Mouse (Mus musculus): ENCODE data around the gene Rragc.
"Not testable (repeated sequence)": the region's sequence is repeated elsewhere in the genome, so short reads cannot be mapped to it uniquely, and the experiment has no call there.

The Rragc gene

DNA sequence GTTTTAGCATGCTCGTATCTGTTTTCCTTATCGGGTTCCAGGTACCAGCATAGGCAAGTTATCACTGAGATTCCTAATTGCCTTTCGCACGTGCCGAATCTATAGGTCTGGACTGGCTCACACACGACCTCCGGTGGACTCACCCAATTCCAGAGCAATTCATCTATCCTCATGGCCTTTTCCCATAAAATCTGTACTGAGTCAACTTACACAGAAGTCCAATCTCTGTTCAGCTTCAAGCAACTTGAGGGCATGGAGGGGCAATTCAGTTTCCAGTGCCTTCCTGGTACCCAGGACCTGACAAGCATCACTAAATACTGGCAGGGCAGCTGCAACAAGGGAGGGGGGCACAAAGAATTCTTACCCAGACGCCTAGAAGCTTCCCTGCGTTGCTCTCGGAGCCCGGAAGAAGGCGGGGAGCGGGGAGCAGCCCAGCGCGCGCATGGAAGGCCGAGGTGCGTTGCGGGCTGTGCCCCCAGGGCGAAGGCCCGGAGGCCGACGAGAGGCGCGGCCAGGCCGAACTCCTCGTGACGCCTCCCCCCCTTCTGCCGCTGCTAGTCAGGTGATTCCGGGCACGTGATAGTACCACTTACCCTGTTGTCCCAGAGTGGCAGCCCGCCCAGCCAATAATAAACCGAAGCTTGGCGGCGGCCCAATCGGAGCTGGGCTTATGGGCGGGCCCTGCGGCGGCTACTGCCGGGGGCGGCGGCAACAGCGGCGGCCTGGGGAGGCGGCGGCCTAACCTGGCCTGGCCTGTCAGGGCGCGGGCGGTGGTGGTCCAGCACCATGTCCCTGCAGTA lies at the start of gene Rragc:
Rragc (plus strand) TSS at position 699 of the 800 bp plus-strand sequence.
- in situ Hi-C loops (cut with MseI, MboI) = no loop called here

DNA sequence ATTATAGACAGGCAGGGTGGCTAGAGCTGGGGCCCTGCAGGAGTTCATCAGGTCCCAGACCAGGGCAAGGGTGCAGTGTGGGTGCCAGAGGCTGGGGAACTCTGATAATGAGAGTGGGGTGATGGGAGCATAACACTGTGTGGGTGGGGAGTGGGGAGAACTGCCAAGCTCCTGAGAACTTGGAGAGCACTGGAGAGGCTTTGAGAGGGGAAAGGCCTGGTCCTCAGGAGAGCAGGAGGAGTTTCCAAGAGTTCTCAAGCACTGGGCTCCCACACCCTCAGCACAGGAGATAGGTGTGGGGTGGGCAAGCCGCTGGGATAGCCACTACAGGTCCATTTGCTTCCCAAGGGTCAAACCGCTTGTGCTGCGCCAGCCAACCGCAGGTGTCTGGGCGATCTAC lies 23.5 kb upstream of the Rragc start:
- in situ Hi-C loops (cut with MseI, MboI) = loop anchor here in 1 of 2 experiments (10.0 kb wide), 1 partner anchor 139 kb away; the partner anchor contains the start of gene Akirin1

DNA sequence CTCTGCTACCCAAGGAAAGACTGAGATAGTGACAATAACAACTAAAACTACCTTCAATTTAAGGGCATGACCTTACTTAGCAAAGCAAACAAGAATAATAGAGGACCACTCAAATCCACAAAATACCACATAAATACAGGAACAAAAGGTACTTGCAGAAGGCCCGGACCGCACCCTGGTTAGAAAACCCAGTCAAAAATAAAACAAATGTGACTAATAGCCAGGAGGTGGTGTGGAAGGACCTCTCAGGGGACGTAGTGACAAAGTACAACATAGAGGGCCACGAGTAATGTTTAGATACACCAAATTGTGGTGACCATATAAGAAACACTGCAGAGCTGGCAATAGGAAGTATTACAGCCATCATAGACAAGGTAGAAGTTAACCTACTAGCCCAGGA lies 23.0 kb upstream of the Rragc start:
- in situ Hi-C loops (cut with MseI, MboI) = loop anchor here in 1 of 2 experiments (10.0 kb wide), 1 partner anchor 139 kb away; the partner anchor contains the start of gene Akirin1

DNA sequence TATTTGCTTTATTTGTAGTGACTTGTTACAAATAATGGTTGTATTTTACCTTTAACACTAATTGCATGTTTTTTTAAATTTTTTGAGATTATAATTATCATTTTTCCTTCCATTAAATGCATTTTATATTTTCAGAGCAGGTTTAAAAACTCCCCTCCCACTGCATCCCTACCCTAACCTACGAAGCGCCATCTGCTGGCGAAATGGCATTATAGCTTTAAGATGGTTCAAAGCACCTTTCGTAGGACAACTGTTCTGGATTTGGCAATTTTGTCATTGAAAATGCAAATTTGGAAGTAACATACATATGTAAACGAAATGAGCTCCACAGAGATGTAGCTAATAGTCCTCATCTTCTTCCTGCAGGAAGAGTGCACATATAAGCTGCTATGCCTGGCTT lies 18.6 kb upstream of the Rragc start:
- in situ Hi-C loops (cut with MseI, MboI) = loop anchor here (5.0 to 10.0 kb wide), 2 partner anchors 76 to 144 kb away; partner anchors contain the start of gene Akirin1 (in 1 of the 2)

DNA sequence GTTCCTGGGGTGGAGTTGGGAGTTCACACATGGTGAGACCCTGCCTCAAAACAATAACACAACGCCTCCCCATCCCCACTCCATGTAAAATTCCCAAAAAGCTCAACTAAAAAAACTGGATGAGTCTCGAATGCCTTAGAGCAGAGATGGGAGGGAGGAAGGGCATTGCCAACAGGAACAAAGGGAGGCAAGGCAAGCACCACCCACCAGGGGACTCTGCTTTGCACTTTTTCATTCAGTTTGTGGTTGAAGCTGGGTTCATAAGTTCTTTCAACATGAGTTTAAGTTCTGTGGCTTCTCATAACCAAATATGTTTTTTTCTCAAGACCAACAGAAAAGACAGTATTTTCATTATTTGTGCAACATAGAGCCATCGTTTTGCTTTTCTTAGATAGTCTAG lies 13.8 kb upstream of the Rragc start:
- in situ Hi-C loops (cut with MseI, MboI) = no loop called here

DNA sequence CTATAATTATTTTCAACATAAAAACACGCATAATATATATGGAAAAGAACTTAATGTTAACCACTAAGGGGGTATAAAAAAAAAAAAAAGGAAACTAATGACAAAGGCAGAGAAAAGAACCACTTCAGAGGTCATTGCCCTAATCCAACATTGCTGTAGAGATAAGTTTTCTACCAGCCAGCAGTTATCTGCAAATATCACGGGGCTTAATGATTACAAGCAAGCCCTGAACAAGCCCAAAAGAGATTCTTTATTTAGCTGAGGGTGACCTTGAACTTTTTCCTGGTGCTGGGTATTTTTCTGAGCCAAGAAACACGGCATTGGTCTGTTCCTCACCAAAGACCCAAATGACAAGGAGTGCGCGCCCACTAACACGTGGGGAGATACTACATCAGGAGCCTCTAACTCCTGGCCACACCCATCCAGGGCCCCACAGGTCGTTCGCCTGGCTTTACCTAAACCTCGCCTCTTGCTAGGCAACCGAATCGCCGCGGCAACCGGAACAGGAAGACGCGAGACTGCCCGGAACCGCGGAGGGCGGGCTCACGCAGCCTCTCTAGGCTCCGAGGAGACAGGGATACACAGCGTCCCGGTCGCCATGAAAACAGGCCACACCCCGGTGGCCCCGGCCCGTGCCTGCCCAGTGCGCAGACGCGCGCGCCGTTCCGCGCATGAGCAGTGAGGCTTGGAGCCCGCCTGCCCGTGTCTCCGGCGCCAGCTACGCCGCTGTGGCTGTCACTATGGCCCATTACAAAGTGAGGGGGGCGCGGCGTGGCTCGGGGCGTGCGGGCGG lies 12.7 kb upstream of the Rragc start, which contains the start of gene Mycbp:
Mycbp (plus strand) TSS at position 500 of the 793 bp plus-strand sequence.
- in situ Hi-C loops (cut with MseI, MboI) = no loop called here

DNA sequence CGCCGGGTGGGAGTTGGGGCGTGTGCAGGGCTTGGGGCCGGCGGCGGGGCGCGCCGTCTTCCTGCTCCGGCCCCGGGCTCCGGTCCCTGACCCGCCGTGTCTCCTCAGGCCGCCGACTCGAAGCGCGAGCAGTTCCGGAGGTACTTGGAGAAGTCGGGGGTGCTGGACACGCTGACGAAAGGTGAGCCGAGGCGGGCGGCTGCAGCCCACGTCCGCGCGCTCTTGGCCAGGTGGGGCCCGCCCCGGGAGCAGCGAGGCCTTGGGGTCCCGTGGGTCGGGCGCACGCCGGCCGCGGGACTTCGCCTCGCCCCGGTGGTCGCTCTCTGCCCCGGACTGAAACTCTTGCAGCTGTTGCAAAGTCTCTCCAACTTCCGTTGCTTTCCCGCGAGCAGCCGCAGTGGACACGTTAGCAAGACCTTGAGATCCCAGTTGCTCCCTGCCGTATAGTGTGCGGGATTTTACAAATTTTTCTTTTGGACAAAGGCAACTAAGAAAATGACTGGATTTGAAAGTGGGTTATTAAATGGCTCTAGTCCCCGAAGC lies 12.0 kb upstream of the Rragc start:
- in situ Hi-C loops (cut with MseI, MboI) = no loop called here

DNA sequence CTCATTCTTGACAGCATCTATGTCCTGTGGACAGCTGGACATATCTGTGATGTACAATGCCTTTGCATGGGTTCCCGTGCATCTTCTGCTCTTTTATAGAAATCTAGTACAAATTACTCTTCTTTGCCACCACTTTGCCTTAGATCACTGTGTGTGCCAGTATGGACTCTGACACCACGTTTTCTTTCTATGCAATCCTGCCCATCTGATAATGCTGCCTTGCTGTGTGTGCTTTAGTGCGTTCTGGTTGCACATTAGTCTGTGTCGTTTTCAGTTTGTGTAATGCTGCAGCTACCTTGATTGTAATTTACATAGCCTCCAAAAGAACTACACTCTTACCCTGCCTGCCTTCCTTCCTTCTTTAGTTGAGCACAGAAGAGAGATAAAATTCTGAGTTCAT lies 5.7 kb upstream of the Rragc start:
- in situ Hi-C loops (cut with MseI, MboI) = no loop called here

DNA sequence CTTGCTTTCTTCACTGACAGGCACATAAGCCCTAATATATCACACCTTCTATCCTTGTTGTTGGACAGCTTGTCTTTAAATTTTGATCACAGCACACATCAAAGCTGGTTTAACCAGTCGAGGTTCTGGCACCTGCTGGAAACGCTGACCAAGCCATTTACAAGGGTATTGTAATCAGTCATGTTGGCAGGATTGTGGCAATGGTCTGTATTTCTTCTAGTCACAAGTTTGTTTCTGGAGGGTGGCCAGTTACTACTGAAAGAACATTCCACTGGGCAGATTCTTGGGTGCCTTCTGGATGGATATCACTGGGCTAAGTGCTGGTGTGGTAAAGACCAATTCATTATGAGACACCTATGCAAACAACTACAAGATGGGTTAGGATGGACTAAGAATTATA lies 4.8 kb upstream of the Rragc start:
- in situ Hi-C loops (cut with MseI, MboI) = no loop called here

DNA sequence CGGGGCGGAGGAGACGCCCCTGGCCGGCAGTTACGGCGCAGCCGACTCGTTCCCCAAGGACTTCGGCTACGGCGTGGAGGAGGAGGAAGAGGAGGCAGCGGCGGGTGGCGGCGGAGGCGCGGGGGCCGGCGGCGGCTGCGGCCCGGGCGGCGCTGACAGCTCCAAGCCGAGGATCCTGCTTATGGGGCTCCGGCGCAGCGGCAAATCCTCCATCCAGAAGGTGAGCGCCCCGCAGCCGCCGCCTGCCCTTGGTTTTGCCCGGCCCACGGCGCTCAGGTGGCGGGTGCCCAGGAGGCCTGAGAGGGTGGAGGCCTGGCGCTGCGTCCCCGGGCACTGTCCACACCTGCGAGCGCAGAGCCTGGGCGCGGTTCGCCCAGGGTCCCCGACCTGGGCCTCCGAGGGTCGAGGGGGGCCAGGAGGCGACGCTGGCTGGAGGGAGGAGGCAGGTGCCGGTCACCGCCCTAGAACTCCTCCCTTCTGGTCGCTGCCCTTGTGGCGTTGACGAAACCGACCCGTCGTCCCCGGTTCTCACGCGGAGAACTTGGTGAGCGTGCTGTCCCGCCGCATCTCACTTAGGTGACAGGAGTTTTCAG lies 398 bp downstream of the Rragc start, which contains the start of gene 4930535I16Rik:
4930535I16Rik (minus strand) TSS at position 475 of the 593 bp plus-strand sequence.
- in situ Hi-C loops (cut with MseI, MboI) = no loop called here

DNA sequence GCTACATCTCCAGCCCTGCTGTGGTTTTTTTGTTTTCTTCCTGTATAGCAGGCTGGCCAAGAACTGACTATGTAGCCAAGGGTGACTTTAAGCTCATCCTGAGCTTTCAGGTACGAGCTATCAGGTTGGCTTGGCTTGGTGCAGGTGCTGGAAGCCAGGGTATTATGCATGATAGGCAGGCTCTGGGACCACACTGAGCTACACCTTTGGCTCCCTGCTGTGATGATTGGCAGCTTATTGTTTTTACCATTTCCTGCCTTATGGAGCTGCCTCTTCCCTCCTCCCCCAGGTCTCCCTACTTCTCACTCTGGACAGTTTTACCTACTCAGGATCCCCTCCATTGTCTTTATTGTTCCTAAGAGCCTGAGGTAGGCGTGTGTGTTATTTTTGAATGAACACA lies 1.6 kb downstream of the Rragc start:
- in situ Hi-C loops (cut with MseI, MboI) = no loop called here

DNA sequence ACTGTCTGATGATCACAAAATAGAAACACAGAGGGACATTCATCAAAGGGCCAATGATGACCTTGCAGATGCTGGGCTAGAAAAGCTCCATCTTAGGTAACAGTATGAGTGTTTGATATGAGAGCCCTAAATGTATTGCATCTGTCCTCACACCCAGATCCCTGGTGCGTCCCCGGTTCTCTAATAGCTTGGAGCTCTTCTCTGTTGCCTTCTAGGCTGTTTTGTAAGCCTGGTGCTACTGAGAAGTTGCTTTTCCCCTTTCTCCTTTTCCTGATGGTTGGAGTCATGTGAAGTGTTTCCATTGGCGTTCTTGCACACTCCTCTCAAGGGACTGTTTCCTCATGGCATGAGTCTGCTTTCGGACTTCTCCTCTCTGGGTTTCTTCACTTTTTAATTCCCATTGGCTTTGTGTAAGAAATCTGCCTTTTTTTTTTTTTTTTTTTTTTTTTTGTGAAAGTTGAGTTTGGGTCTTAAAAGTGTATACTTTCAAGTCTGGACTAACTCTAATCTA lies 3.9 kb downstream of the Rragc start:
- in situ Hi-C loops (cut with MseI, MboI) = no loop called here

DNA sequence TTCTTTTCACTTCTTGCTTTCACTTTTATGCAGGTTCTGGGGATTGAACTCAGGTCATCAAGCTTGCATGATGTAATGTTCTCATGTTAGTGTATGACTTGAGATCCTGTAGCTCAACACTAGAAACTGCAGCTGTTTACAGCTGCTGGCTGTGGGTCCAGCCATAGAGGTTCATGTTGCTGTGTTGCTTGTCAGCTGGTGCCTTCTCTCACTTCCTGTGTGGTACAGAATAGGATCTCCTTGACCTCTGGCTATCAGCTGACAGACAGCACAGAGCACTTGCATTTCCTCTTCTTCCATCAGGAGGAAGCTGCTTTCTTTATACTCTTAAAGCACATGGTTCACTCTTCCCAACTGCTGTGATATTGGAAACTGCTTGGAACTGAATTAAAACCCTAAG lies 10.7 kb downstream of the Rragc start:
- in situ Hi-C loops (cut with MseI, MboI) = no loop called here

DNA sequence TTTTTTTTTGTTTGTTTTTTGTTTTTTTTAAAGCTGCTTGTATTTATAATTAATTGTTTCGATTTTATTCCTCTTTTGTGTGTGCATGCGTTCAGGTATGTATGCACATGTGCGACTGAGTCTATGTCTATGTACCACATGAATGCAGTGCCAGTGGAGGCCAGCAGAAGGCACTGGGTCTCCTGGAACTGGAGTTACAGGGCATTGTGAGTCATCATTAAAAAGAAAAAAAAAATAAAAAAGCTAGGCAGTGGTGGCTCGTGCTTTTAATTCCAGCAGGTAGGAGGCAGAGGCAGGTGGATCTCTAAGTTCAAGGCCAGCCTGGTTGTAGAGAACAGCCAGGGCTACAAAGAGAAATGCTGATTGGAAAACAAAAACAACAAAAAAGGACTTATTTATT lies 12.7 kb downstream of the Rragc start:
- in situ Hi-C loops (cut with MseI, MboI) = loop anchor here in 1 of 2 experiments (10.0 kb wide), 1 partner anchor 745 kb away; no protein-coding TSS in a partner anchor

DNA sequence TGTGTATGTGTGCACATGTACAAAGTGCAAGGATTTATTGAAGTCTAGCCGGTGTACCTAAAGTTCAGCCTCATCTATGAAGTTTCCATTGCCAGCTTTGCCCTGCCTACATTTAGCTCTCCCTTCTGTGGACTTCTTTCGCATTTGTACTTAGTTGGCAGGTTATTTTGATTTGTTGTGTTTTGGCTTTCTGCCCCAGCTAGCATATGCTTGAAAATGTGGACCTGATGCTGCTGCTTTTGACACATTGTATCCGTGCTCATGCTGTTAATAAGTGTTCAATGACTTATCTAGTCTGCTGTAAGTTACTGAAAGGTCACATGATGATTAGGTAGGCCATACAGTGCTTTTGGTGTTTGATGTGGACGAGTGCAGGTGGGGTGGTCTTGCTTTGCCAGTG lies 17.1 kb downstream of the Rragc start:
- in situ Hi-C loops (cut with MseI, MboI) = loop anchor here in 1 of 2 experiments (10.0 kb wide), 1 partner anchor 740 kb away; no protein-coding TSS in a partner anchor

DNA sequence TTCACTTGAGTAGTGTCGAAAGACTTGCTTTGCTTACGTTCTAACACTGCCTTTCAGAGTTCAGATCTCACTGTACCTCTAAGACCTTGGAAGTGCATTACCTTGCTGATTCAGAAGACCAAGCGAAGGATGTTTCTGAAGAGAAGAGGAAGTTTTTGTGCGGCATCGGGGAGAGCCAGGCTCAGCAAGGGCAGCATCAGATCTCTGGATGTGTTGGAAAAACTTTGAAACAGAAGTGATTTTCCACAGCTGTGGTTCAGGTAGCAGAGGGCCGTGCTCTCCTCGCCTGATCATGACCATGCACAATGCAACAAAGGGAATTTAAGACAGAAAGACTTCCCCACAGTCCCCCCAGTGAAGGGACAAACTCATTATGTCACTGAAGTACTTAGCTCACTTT lies 18.8 kb downstream of the Rragc start:
- in situ Hi-C loops (cut with MseI, MboI) = loop anchor here in 1 of 2 experiments (10.0 kb wide), 1 partner anchor 739 kb away; no protein-coding TSS in a partner anchor

DNA sequence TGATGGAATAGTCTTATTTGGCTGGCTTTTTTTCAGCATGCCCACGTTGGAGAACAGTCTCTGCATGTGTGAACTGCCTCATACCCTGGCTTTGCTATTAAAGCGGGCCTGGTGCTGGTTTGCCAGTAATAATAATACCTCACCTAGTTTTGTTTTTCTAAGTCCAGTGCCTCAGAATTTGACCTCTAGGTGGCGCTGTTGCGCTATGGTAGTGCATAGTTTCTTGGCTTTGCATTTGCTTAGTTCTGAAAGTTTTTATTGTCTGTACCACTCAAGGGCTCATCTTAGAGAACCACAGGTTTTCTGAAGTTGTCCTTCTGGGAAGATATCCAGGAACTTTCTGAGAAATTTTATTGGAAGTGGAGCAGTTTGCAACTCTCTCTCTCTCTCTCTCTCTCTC lies 22.6 kb downstream of the Rragc start:
- in situ Hi-C loops (cut with MseI, MboI) = loop anchor here in 1 of 2 experiments (10.0 kb wide), 1 partner anchor 735 kb away; no protein-coding TSS in a partner anchor

DNA sequence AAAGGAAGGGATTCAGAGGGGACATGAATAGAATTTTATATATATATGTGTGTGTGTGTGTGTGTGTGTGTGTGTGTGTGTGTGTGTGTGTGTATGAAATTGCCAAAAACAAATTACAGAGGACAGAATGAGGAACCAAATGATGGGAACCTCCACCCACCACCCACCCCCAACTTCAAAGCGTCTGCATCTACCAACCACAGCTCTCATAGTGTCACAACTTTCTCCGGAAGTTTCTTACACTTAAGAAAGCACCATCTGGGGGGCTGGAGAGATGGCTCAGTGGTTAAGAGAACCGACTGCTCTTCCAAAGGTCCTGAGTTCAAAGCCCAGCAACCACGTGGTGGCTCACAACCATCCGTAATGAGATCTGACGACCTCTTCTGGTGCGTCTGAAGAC lies 23.6 kb downstream of the Rragc start:
- in situ Hi-C loops (cut with MseI, MboI) = not testable (repeated sequence)

DNA sequence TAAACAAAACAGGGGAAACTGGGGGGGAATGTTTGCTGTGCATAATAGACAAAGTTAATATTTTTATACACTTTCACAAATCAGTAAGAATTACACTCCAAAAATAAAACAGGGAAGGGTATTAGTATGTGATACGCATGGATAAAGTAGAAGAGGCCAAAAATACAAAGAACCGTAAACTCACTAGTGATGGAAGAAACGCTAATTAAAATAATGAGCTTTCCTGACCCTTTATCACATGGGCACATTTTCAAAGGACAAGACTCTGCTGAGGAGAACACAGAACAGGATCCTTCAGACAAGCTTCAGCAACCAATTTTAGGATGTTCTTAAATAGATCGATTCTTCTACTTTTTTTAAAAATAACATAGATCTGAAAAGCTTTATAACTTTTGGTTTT lies 29.5 kb downstream of the Rragc start:
- in situ Hi-C loops (cut with MseI, MboI) = no loop called here

DNA sequence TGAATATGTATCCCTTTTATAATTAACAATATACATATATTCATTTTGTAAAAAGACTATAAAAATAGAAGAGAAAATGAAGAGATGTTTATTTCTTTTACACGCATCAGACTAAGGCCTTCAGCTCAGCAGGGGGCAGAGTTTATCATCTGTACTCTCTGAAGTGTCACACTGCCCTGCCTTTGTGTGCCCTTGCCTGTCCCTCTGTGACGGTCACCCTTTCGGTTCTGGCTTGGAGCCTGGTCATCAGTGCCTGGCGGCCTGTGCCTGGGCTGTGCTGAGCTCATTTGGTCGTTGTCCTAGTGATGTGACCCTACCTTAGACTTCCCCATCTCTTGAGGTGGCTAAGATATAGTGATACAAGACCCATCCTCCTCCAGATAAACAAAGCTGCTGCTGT lies 29.9 kb downstream of the Rragc start:
- in situ Hi-C loops (cut with MseI, MboI) = no loop called here

DNA sequence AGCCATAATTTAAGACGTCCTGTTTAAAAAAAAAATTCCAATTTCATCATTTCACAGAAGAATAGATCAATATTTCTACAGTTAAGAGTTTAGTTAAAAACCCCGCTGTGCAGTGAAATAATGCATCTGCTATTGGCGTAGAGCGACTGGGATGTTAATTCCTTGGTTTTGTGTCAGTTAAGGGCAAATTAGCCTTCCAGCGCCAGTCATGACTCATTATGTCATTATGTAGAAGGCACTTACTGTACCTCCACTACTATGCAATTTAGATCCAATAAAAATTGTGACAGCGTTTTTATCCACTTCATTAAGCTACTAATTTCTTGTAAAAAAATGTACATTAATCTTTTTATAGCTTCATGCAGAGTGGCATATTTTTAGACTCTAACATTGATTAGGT lies 31.7 kb downstream of the Rragc start:
- in situ Hi-C loops (cut with MseI, MboI) = no loop called here

Measured in mouse trophoblast stem cell (cell line).